Mouse (Mus musculus): Measurements from ENCODE around the gene Kcnq5. TPM values are rescaled to one million over a fixed set of nuclear protein-coding genes. Genes with fewer than 3 reads are reported as not detected.

Gene Kcnq5
- total and polyA plus RNA-seq, 3 experiments, result not detected

DNA sequence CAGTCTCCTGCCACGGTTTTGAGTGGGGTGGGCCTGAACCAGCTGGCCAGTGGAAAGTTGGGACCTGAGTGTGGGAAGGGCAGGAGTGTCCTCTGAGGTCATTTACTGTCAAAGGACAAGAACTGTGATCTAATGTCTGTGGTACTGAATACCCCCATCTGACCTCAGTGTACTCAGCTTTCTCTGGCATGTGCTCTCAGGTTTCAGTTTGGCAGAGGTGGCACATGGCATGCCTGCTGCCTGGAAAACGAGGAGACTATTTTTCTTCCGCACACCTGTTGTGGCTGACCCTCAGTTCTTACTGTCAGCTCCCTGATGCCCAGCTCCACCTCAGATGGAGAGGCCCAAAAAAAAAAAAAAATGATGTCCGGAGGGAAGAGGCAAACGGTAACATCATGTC lies 475.5 kb downstream of the Kcnq5 start:
- TF ChIP-seq TAL1 (IDR thresholded peaks at IDR 0.05; ENCODE audit: low read length), result no peak
- TF ChIP-seq SIN3A (IDR thresholded peaks at IDR 0.05; ENCODE audit: low read length), result no peak
- TF ChIP-seq POLR2AphosphoS5 (IDR thresholded peaks at IDR 0.05; ENCODE audit: borderline replicate concordance, low read depth, low read length), result no peak
- no peak for TF ChIP-seq ZNF384 (IDR thresholded peaks at IDR 0.05; ENCODE audit: low read depth, low read length)
- TF ChIP-seq MAZ (IDR thresholded peaks at IDR 0.05; ENCODE audit: low read depth, low read length), result no peak
- TF ChIP-seq MYC (IDR thresholded peaks at IDR 0.05; ENCODE audit: low read depth, low read length), result no peak
- TF ChIP-seq KAT2A (conservative IDR thresholded peaks at IDR 0.05; ENCODE audit: low read depth, low read length), result no peak
- no peak for TF ChIP-seq TCF12 (IDR thresholded peaks at IDR 0.05; ENCODE audit: low read depth, low read length)
- TF ChIP-seq MAFK (IDR thresholded peaks at IDR 0.05; ENCODE audit: borderline replicate concordance, low read depth, low read length), result no peak
- TF ChIP-seq TBP (IDR thresholded peaks at IDR 0.05; ENCODE audit: low read depth, low read length), result no peak
- TF ChIP-seq ZC3H11A (IDR thresholded peaks at IDR 0.05; ENCODE audit: low read depth, low read length), result no peak
- TF ChIP-seq CHD2 (IDR thresholded peaks at IDR 0.05; ENCODE audit: low read length), result no peak
- no peak for TF ChIP-seq GATA1 (IDR thresholded peaks at IDR 0.05; ENCODE audit: low read depth, low read length)
- TF ChIP-seq E2F4 (IDR thresholded peaks at IDR 0.05; ENCODE audit: borderline replicate concordance, low read depth, low read length), result no peak
- TF ChIP-seq NRF1 (IDR thresholded peaks at IDR 0.05; ENCODE audit: insufficient read depth, low read depth, low read length, poor library complexity, severe bottlenecking), result no peak
- TF ChIP-seq HCFC1 (IDR thresholded peaks at IDR 0.05; ENCODE audit: low read depth, low read length), result no peak
- no peak for TF ChIP-seq CTCF (IDR thresholded peaks at IDR 0.05 in 2 of 3, conservative IDR thresholded peaks at IDR 0.05 in 1 of 3; ENCODE audit: control insufficient read depth in 1 of 3, insufficient read depth in 1 of 3, low read depth in 2 of 3, low read length in 3 of 3, poor library complexity in 1 of 3, severe bottlenecking in 1 of 3)
- no peak for TF ChIP-seq RCOR1 (IDR thresholded peaks at IDR 0.05; ENCODE audit: low read depth, low read length)
- Histone ChIP-seq H3K9me3 (replicated peaks; ENCODE audit: insufficient read depth, low read length) (no peaks in the 10 kb centered on the region), H3K36me3 (ENCODE audit: control insufficient read depth in 1 of 2, insufficient read depth in 2 of 2, low read length in 2 of 2) (no peaks in the 10 kb centered on the region), H3K4me3 (ENCODE audit: control insufficient read depth in 1 of 2, insufficient read depth in 1 of 2, low read depth in 2 of 2, low read length in 2 of 2) (no peak overlapping the region), H3K9ac (ENCODE audit: control insufficient read depth, low read depth, low read length, poor library complexity, severe bottlenecking) (no peak overlapping the region), H3K4me1 (ENCODE audit: control insufficient read depth in 1 of 2, insufficient read depth in 2 of 2, low read length in 2 of 2) (no peaks in the 10 kb centered on the region), H3K79me2 (ENCODE audit: control insufficient read depth, insufficient read depth, low read length, poor library complexity) (no peaks in the 10 kb centered on the region), H3K27ac (ENCODE audit: control insufficient read depth, low read depth, low read length) (no peak overlapping the region), H3K27me3 (ENCODE audit: control insufficient read depth in 1 of 2, insufficient read depth in 2 of 2, low read length in 2 of 2) (no peaks in the 10 kb centered on the region)
- DNase-seq (ENCODE audit: low read depth, low spot score), result no peak

GRCm38 (mm10) chr1:21469311-21469710 lies 492.4 kb downstream of the Kcnq5 start:
- Histone ChIP-seq H3K9ac (ENCODE audit: control insufficient read depth, low read depth, low read length, poor library complexity, severe bottlenecking) (no peak overlapping the region), H3K27me3 (ENCODE audit: control insufficient read depth in 1 of 2, insufficient read depth in 2 of 2, low read length in 2 of 2) (no peaks in the 10 kb centered on the region; a peak in 1 of 4 replicates), H3K4me3 (ENCODE audit: control insufficient read depth in 1 of 2, insufficient read depth in 1 of 2, low read depth in 2 of 2, low read length in 2 of 2) (no peak overlapping the region), H3K27ac (ENCODE audit: control insufficient read depth, low read depth, low read length) (no peak overlapping the region), H3K36me3 (ENCODE audit: control insufficient read depth in 1 of 2, insufficient read depth in 2 of 2, low read length in 2 of 2) (no peaks in the 10 kb centered on the region), H3K9me3 (replicated peaks; ENCODE audit: insufficient read depth, low read length) (no peaks in the 10 kb centered on the region), H3K4me1 (ENCODE audit: control insufficient read depth in 1 of 2, insufficient read depth in 2 of 2, low read length in 2 of 2) (no peaks in the 10 kb centered on the region), H3K79me2 (ENCODE audit: control insufficient read depth, insufficient read depth, low read length, poor library complexity) (no peaks in the 10 kb centered on the region)
- no peak for TF ChIP-seq SIN3A (IDR thresholded peaks at IDR 0.05; ENCODE audit: low read length)
- TF ChIP-seq CHD1 (IDR thresholded peaks at IDR 0.05; ENCODE audit: low read depth, low read length), result no peak
- TF ChIP-seq POLR2AphosphoS2 (IDR thresholded peaks at IDR 0.05; ENCODE audit: low read length), result no peak
- TF ChIP-seq MEF2A (IDR thresholded peaks at IDR 0.05; ENCODE audit: extremely low read depth, insufficient replicate concordance, low read depth, low read length, poor library complexity, severe bottlenecking), result no peak
- TF ChIP-seq MAZ (IDR thresholded peaks at IDR 0.05; ENCODE audit: low read depth, low read length), result no peak
- no peak for TF ChIP-seq UBTF (IDR thresholded peaks at IDR 0.05; ENCODE audit: borderline replicate concordance, insufficient read depth, low read depth, low read length)
- no peak for TF ChIP-seq RAD21 (IDR thresholded peaks at IDR 0.05; ENCODE audit: low read depth, low read length)
- TF ChIP-seq GATA1 (IDR thresholded peaks at IDR 0.05; ENCODE audit: low read depth, low read length), result no peak
- TF ChIP-seq POLR2A (IDR thresholded peaks at IDR 0.05; ENCODE audit: control insufficient read depth in 1 of 2, insufficient read depth in 1 of 2, low read depth in 1 of 2, low read length in 2 of 2, poor library complexity in 1 of 2), result no peak
- TF ChIP-seq USF1 (IDR thresholded peaks at IDR 0.05; ENCODE audit: low read depth, low read length), result no peak
- TF ChIP-seq TBP (IDR thresholded peaks at IDR 0.05; ENCODE audit: low read depth, low read length), result no peak
- TF ChIP-seq TAL1 (IDR thresholded peaks at IDR 0.05; ENCODE audit: low read length), result no peak
- no peak for TF ChIP-seq CTCF (IDR thresholded peaks at IDR 0.05 in 2 of 3, conservative IDR thresholded peaks at IDR 0.05 in 1 of 3; ENCODE audit: control insufficient read depth in 1 of 3, insufficient read depth in 1 of 3, low read depth in 2 of 3, low read length in 3 of 3, poor library complexity in 1 of 3, severe bottlenecking in 1 of 3)
- no peak for TF ChIP-seq E2F4 (IDR thresholded peaks at IDR 0.05; ENCODE audit: borderline replicate concordance, low read depth, low read length)
- no peak for DNase-seq (ENCODE audit: low read depth, low spot score)
